Mouse (Mus musculus): ENCODE measurements at regions not wholly inside any gene's neighbourhood (a gene's known extent, or its start where the extent isn't known, plus 50 kb on each side); places are given as distances from the start of the nearest gene placed in this dataset.

DNA sequence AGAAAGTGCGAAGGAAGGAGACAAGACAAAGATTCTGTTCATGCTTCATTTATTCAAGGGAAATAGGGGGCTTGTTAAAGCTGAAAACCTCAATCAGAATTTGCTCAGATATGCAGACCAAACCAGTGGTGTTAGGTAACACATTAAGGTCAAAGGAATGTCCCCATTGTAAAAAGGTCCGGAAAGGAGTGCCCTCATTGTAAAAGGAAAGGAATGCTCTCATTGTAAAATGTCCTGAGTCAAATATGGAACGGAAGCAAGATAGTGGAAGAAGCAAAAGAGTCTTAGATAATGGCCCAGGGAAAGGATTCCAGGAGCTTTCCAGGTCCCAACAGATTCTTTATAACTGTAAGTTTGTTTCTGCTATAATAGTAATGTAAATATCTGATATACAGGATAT lies 161.2 kb upstream of the Ddi1 start:
- no peak for TF ChIP-seq CTCF (IDR thresholded peaks at IDR 0.05)
- TF ChIP-seq EP300 (IDR thresholded peaks at IDR 0.05) = peak; percentile 77
